Mouse (Mus musculus): ENCODE data around the gene Naa40.

Naa40 gene

GRCm38 (mm10) chr19:7181496-7181895 is 59.5 kb downstream of the Naa40 start:
- DNase-seq (ENCODE audit: low spot score) = no peak

GRCm38 (mm10) chr19:7180756-7181405 is 60.1 kb downstream of the Naa40 start:
- DNase-seq (ENCODE audit: low spot score) = no peak

- no peak for DNase-seq (ENCODE audit: low spot score)
Measured at GRCm38 (mm10) chr19:7178841-7179452, 62.0 kb downstream of the Naa40 start.

- DNase-seq (ENCODE audit: low spot score) = no peak
Measured at GRCm38 (mm10) chr19:7177804-7178511, 63.0 kb downstream of the Naa40 start.

- no peak for DNase-seq (ENCODE audit: low spot score)
Measured at GRCm38 (mm10) chr19:7176041-7176696, 64.8 kb downstream of the Naa40 start.
